Mouse (Mus musculus) cortical plate, adult 2 months (tissue): ENCODE measurements around the gene Etl4.

Experiments used
- CTCF ChIP-seq: fragments of 200-500 bp; IDR thresholded peaks from 2 replicates; pipeline ENCODE4 v1.5.1; 2011; ENCODE audit warnings: mild to moderate bottlenecking, control low read depth, low read length; ENCODE audit not compliant: insufficient read depth; ENCODE audit errors: extremely low read depth
- POLR2A ChIP-seq: fragments of 200-500 bp; IDR thresholded peaks from 2 replicates; pipeline ENCODE4 v1.6.1; 2011; ENCODE audit warnings: mild to moderate bottlenecking, low read length, control low read depth; ENCODE audit not compliant: insufficient read depth; ENCODE audit errors: extremely low read depth

DNA sequence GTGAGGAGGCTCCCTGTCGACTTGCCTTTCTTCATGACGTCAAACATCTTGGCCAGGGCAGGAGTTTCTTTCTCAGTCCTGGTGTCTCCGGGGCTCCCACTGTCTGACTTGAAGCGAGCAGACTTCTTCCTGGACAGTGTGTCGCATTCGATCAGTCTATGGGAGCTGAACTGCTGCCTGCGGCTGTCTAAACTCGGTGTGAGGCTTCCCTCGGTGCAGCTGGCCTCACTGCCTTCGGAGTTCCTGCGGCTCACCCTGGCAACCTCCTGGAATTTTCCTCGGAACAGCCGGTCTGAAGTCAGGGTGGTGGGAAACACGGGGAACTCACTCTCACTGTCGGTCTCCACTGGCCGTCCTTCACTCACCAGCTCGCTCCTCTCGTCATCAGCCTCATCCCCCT is 939.8 kb downstream of the Etl4 start:
- no peak for TF ChIP-seq CTCF
- no peak for TF ChIP-seq POLR2A
